Mouse (Mus musculus): ENCODE data around the gene Aff3. TPM values are rescaled to one million over a fixed set of nuclear protein-coding genes. Genes with fewer than 3 reads are reported as not detected.

The Aff3 gene
- 10 to 100 TPM; 82.9 to 86.5 TPM for total RNA-seq (2021)
- long read RNA-seq, experiment 1, partial matches to known transcripts, result 11 of 18 reads
- long read RNA-seq, experiment 1, other reads (novel, unspliced or antisense), result 7 of 18 reads
- long read RNA-seq, experiment 2, partial matches to known transcripts, result 3 of 14 reads
- long read RNA-seq, experiment 2, other reads (novel, unspliced or antisense), result 11 of 14 reads

GRCm38 (mm10) chr1:38664777-38665176 lies at the start of gene Aff3:
TSS of gene Aff3 (minus strand) at chr1:38664955.
- DNase-seq (ENCODE audit: low spot score in 2 of 2), result no peak
- intact Hi-C loops (cut with DNase I), result no loop called here

DNA sequence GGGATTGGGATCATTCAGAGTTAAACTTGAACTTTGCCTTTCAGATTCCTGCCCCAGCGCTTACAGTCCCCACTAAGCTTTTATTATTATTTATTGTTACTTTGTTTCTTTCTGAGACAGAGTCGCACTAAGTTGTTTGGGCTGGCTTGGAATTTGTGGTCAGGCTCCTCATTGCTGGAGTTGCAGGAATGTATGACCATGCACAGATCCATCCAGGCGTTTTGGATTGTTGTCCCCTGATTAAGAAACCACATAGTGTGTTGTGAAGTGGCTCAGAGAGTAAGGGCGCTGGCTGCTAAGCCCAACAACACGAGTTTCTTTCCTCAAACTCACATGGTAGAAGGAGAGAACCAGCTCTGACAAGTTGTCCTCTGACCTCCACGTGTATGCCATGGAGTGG lies 35.9 kb upstream of the Aff3 start:
- intact Hi-C loops (cut with DNase I), result no loop called here
- no peak for DNase-seq (ENCODE audit: low spot score in 2 of 2)

DNA sequence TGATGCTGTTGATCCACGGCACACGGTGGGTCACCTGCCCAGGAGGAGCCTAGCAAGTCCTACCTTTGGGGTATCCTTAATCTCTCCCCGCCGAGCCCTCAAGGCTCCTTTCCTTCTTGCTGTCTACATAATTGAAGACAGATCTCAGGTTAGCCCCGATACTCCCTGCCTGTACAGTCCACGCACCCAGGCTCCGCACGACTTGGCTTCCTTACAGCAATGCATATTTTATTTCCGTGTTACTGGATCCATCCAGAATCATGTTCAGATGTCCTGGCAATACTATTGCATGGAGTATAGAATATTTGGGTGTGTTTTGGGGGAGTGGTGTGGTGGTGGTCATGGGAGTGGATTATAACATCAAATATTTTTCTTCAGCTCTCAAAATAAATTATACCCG lies 34.5 kb upstream of the Aff3 start:
- intact Hi-C loops (cut with DNase I), result no loop called here
- no peak for DNase-seq (ENCODE audit: low spot score in 2 of 2)

DNA sequence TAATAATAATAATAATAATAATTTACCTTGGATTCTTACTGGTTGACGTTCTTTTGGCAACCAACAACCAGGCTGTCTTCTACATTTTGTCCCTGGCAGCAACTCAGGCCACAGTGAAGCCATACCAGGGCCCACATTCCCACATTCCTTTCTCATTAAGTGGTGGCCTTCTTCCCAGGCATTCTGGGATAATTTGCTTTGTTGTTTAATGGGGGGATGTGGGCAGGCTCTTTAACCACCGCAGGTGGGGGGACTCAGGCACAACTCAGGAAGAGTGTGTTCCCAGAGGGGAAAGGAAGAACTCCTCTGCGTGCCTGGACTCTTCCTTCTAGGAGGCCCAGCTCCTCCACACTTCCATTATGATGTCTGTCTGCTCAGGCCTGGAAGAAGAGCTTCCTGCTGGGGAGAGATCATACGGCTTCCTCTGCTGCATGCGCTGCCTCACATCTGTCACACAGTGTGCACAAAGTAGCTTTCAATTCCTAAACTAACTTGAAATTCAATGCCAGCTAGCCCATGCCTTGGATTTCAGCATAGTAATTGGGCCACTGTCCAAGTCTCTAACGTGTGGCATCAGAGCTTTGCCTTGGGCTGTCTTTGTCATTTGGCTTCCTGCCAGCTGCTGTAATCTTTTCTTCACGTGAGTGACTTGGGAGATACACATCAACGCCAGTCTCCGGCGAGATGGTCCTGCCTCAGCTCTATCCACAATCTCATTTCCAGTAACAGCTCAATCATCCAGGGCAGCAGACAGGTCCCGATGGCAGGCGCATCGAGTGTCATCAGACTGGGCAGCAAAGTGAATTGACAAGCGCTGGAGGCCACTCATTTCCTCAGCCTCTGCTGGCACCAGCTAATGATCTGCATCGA lies 31.3 kb upstream of the Aff3 start:
- no peak for DNase-seq (ENCODE audit: low spot score in 2 of 2)
- intact Hi-C loops (cut with DNase I), result no loop called here

DNA sequence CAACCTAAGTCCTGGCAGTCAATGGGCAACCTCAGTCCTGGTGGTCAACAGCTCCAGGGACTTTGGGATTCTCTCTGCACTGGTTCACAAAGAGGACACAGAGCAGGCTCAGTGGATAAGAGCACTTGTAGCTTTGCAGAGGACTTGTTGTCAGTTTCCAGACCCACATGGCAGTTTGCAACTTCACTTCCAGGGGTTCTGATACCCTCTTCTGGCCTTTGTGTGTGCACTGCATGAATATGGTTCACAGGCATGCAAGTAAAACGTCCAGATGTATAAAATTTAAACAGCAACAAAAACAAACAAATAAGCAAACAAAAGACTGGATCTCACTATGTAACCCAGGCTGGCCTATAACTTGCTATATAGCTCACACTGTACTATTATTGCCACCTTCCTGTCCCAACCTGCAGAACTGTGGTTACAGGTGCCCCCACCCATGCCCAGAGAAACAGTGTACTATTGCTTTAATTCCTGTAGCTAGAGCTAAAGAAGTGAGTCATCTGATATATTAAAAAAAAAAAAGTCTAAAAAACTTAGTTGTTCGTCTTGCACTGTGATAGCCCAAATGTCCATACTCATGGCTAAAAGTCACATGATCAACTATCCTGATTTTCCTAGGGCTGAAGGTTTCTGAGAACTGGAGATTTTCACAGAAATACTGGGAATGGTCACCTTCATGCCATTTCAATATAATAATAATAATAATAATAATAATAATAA lies 30.5 kb upstream of the Aff3 start:
- intact Hi-C loops (cut with DNase I), result no loop called here
- DNase-seq (ENCODE audit: low spot score in 2 of 2), result no peak

- no peak for DNase-seq (ENCODE audit: low spot score in 2 of 2)
- intact Hi-C loops (cut with DNase I), result no loop called here
Observed at GRCm38 (mm10) chr1:38694142-38694541, 29.4 kb upstream of the Aff3 start.

DNA sequence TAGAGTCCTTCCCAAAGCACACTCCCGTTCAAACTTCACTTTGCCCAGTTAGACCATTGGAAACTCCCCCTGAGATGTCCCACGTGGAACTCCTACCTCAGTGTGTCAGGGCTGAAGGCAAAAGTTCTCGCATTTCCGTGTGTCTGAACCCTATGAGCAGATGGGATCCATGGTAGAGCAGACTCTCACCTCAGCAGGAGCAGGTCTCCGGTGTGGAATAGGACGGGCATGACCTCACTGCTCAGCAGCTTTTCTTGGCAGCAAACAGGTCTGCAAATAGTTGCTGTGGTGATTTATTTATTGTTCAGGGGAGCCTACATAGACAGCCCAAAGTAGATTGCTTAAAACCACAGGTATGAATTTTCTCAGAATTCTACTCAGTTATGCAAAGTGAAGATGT lies 25.7 kb upstream of the Aff3 start:
- no peak for DNase-seq (ENCODE audit: low spot score in 2 of 2)
- intact Hi-C loops (cut with DNase I), result no loop called here

DNA sequence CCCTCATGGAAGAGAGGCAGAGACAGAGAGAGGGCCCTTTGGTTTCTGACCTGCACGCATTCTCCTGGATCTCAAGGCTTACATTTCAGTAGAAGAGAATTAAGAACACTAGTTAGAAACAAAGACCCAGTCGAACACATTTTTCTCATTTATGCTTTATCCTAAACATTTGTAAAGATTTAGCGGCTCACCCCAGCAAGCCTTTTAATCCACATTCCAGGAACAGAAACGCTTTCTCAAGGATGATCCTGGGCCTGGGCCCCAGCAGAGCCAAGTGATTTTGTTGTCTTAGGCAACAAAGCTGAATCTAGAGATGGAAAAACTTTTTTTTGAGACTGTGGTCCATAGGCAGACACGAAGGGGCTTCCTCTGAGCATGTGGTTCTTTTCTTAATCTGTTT lies 23.5 kb upstream of the Aff3 start:
- intact Hi-C loops (cut with DNase I), result no loop called here

DNA sequence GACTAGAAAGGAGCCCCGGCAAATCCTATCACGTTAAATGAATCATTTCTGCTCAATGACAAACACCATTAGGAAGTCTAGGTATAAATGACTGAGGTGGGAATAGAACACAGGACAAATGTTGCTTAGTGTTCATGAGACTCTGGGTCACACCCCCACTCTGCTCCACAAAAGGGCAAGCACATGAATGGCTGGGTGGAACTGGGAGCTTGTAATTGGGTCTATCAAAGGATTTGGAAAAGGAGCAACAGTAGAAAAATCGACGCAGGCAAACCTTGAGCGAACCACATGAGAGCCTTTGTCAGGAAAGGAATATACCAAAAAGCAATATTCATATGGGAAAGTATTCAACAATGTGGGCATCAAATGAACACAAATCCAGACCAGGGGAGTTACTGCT lies 21.0 kb upstream of the Aff3 start:
- intact Hi-C loops (cut with DNase I), result no loop called here
- no peak for DNase-seq (ENCODE audit: low spot score in 2 of 2)

More for the DNA sequence above, 23.5 kb upstream of the Aff3 start:
- DNase-seq (ENCODE audit: low spot score in 2 of 2), result no peak

GRCm38 (mm10) chr1:38683158-38683721 lies 18.5 kb upstream of the Aff3 start:
- no peak for DNase-seq (ENCODE audit: low spot score in 2 of 2)

DNA sequence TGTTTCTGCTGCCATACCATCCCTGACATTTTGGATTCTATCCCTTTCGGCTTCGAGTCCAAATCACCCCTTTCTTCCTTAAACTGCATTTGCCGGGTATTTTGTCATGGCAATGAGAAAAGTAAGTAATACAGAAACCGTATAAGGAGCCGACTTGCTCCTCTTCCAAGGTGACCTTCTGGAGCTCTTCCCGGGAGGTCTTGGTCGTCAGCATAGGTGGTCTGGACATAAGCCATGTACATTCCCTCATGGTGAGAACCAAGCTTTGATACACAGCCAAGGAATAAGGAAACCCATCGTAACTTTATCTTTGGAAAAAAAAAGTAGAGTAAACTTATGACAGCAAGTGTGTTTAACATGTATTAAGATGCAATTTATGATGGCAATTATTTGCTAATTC lies 15.1 kb upstream of the Aff3 start:
- no peak for DNase-seq (ENCODE audit: low spot score in 2 of 2)
- intact Hi-C loops (cut with DNase I), result no loop called here

More at GRCm38 (mm10) chr1:38683158-38683721, 18.5 kb upstream of the Aff3 start:
- intact Hi-C loops (cut with DNase I), result no loop called here

DNA sequence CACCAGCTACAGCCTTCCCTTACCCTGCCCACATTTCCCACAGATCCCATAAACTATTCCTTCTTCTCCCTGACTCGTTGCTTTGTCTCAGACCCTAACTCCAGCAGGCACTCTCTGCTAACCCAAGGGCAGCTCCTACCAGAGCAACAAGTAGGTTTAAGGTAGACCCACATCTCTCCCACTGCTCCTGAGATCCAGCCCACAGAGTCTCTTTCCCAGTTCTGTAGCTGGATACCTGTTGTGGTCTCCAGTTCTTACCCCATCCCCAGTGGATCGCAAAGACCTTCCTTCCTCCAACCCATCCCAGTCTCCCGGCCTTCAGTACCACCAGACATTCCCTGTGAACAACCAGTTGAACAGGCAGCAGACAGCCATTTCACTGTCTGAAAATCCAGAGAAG lies 7.0 kb upstream of the Aff3 start:
- no peak for DNase-seq (ENCODE audit: low spot score in 2 of 2)
- intact Hi-C loops (cut with DNase I), result no loop called here

DNA sequence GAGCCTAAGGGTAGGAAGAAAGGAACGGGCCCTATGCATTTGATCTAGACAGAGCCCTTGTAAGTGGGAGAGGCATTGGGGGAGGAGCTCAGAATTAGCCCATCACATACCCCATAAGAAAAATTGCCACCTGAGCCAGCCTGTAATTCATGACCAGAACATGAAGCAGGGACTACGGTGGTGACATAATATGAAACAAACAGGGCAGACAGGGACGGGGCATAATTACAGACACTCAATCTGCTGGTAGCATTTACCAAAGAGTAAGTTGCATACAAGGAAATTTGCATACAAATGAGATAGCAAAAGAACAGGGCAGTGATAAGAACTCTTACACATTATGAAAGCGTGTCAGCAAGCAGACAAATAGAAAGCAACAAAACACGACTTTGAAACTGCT lies 6.3 kb upstream of the Aff3 start:
- DNase-seq (ENCODE audit: low spot score in 2 of 2), result no peak
- intact Hi-C loops (cut with DNase I), result no loop called here

DNA sequence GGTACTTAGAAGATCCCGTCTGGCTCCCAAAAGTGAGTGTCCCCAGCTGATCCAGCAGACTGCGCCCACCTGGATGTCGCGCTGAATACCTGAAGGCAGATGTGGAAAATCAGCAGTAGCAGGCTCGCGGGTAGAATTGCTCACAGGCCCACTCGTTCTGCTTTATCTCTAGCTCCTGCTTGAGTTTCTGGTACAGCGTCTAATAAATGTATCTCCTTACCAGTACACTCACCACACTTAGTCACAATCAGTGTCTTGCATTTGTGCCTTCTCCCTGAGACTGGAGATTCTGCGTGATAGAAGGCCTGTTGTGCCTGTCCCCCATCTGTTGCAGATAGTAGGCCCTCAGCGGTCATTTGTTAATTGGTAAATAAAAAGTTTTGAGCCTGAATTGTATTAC lies 3.6 kb upstream of the Aff3 start:
- DNase-seq (ENCODE audit: low spot score in 2 of 2), result no peak
- intact Hi-C loops (cut with DNase I), result no loop called here

DNA sequence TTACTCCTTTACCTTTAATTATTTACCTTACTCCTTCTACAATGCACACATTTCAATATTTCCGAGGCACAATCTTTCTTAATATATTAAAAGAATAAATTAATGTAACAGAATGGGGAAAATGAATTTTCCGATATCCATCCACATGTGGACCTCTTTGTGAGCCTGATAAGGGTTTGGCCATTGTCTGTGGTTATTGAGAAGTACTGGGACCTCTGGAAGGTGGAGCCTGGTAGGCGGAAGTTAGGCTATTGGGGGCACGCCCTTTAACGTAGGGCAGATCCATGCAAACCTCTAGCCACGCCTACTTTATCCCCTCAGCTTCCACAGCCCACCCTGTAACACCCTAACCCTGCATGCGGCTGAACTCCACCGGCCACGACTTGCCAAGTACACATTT lies 3.1 kb upstream of the Aff3 start:
- intact Hi-C loops (cut with DNase I), result no loop called here
- no peak for DNase-seq (ENCODE audit: low spot score in 2 of 2)

- no peak for DNase-seq (ENCODE audit: low spot score in 2 of 2)
- intact Hi-C loops (cut with DNase I), result no loop called here
Observed at GRCm38 (mm10) chr1:38666766-38667118, 2.0 kb upstream of the Aff3 start.

DNA sequence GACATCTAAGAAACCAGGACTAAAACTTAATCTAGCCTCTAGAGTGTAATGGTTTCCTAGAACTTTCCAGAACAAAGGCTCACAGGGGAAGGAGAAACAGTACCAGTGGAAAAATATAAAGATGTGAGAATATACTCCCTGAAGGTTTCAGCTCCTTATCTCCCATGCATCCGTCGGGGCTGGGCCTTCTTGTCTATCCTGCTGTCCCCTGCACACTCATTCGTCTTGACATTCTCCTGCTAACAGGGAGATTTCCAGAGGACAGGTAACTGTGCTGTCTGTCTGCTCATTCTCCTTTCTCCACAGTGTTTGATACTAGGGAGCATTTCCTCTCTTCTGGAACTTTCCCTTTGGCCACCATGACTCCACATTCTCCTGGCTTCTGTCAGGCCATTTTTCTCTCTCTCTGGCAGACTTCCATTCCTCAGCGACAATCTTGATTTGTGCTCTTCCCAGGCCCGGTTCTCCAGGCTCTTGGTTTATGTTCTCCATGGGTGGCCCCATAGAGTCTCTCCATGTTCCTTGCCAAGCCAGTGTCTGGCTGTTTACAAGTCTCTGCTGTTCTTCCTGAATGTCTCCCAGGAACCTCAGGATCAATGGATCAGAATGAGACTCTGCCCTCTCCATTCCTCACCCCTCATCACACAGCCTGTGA lies 1.5 kb upstream of the Aff3 start:
- intact Hi-C loops (cut with DNase I), result no loop called here
- no peak for DNase-seq (ENCODE audit: low spot score in 2 of 2)

DNA sequence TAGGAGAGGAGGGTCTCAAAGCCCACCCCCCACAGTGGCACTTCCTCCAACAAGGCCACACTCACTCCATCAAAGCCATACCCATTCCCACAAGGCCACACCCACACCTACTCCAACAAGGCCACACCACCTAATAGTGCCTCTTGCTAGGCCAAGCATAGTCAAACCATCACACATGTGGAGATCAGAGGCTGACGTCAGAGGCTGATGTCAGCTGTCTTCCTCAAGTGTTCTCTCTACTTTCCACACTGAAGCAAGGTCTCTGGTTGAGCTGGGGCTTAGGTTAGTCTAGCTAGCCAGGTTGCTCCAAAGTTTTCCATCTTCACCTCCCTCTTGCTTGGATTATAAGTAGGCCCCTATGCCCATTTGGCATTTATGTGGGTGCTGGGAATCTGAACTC lies 856 bp upstream of the Aff3 start:
- intact Hi-C loops (cut with DNase I), result no loop called here
- DNase-seq (ENCODE audit: low spot score in 2 of 2), result no peak

GRCm38 (mm10) chr1:38664261-38664660 lies 494 bp downstream of the Aff3 start:
- intact Hi-C loops (cut with DNase I), result no loop called here
- no peak for DNase-seq (ENCODE audit: low spot score in 2 of 2)

GRCm38 (mm10) chr1:38662616-38663193 lies 2.0 kb downstream of the Aff3 start:
- DNase-seq (ENCODE audit: low spot score in 2 of 2), result no peak
- intact Hi-C loops (cut with DNase I), result no loop called here
